Mouse (Mus musculus) MEL (cell line): ENCODE data around the gene Gmppb. TPM values are rescaled to one million over a fixed set of nuclear protein-coding genes. Genes with fewer than 3 reads are reported as not detected.
A peak's percentile ranks its signal among the peaks of the same experiment; 100 is the strongest.

Source experiments
- DNase-seq: peaks from one replicate; pipeline ENCODE4 v3.0.0; 2011; ENCODE audit warnings: low read depth, low spot score
- H3K27ac ChIP-seq: 2 replicates; pipeline ENCODE4 v1.5.1; 2012; ENCODE audit warnings: low read depth, mild to moderate bottlenecking, control low read depth, low read length, moderate library complexity; ENCODE audit not compliant: control insufficient read depth
- H3K27me3 ChIP-seq, 2 experiments: fragments of 150-350 bp in 1 of 2; sonication (generic) in 1 of 2; 2 replicates each; pipeline ENCODE4 v1.6.1; 2012; ENCODE audit warnings: low read length in 2 of 2, mild to moderate bottlenecking in 2 of 2, improper control_type of control experiment in 1 of 2, moderate library complexity in 1 of 2; ENCODE audit not compliant: insufficient read depth in 2 of 2, control insufficient read depth in 1 of 2
- H3K36me3 ChIP-seq, 2 experiments: 2 replicates each; pipeline ENCODE4 v1.6.1; 2012 to 2014; ENCODE audit warnings: low read length in 2 of 2, improper control_type of control experiment in 1 of 2, inconsistent platforms in 1 of 2, mild to moderate bottlenecking in 1 of 2; ENCODE audit not compliant: insufficient read depth in 2 of 2, control insufficient read depth in 1 of 2
- H3K4me1 ChIP-seq, 2 experiments: fragments of 150-350 bp in 1 of 2; sonication (generic) in 1 of 2; 2 replicates each; pipeline ENCODE4 v1.6.1; 2012; ENCODE audit warnings: low read length in 2 of 2, improper control_type of control experiment in 1 of 2, mild to moderate bottlenecking in 1 of 2; ENCODE audit not compliant: insufficient read depth in 2 of 2, control insufficient read depth in 1 of 2
- H3K4me3 ChIP-seq, 2 experiments: fragments of 150-350 bp in 1 of 2; sonication (generic) in 1 of 2; 2 replicates each; pipeline ENCODE4 v1.5.1; 2012; ENCODE audit warnings: low read depth in 2 of 2, low read length in 2 of 2, mild to moderate bottlenecking in 2 of 2, moderate library complexity in 2 of 2, control low read depth in 1 of 2, improper control_type of control experiment in 1 of 2; ENCODE audit not compliant: control insufficient read depth in 1 of 2, insufficient read depth in 1 of 2
- H3K79me2 ChIP-seq: 2 replicates; pipeline ENCODE4 v1.6.1; 2012; ENCODE audit warnings: mild to moderate bottlenecking, low read length, moderate library complexity; ENCODE audit not compliant: control insufficient read depth, poor library complexity, insufficient read depth
- H3K9ac ChIP-seq: 2 replicates; pipeline ENCODE4 v1.6.1; 2012; ENCODE audit warnings: low read depth, mild to moderate bottlenecking, control low read depth, low read length, moderate library complexity; ENCODE audit not compliant: control insufficient read depth, poor library complexity, severe bottlenecking
- H3K9me3 ChIP-seq: fragments of 150-350 bp; sonication (generic); replicated peaks from 2 replicates; pipeline ENCODE4 v1.6.1; 2012; ENCODE audit warnings: mild to moderate bottlenecking, low read length, improper control_type of control experiment, moderate library complexity; ENCODE audit not compliant: insufficient read depth
- CHD1 ChIP-seq: IDR thresholded peaks from 2 replicates; pipeline ENCODE4 v1.6.1; 2012; ENCODE audit warnings: low read depth, mild to moderate bottlenecking, inconsistent platforms, low read length, improper control_type of control experiment
- CTCF ChIP-seq, 3 experiments: IDR thresholded peaks in 2 of 3; conservative IDR thresholded peaks in 1 of 3; 2 replicates each; pipeline ENCODE4 v1.5.1; 2011 to 2012; ENCODE audit warnings: low read length in 3 of 3, low read depth in 2 of 3, mild to moderate bottlenecking in 2 of 3, improper control_type of control experiment in 1 of 3, inconsistent platforms in 1 of 3, mixed read lengths in 1 of 3, moderate library complexity in 1 of 3; ENCODE audit not compliant: control insufficient read depth in 1 of 3, insufficient read depth in 1 of 3, poor library complexity in 1 of 3, severe bottlenecking in 1 of 3
- ELF1 ChIP-seq: IDR thresholded peaks from 2 replicates; pipeline ENCODE4 v1.6.1; 2014; ENCODE audit warnings: low read depth, mild to moderate bottlenecking, inconsistent platforms, low read length, improper control_type of control experiment, moderate library complexity
- ETS1 ChIP-seq: IDR thresholded peaks from 2 replicates; pipeline ENCODE4 v1.6.1; 2012; ENCODE audit warnings: low read depth, mild to moderate bottlenecking, inconsistent platforms, low read length, improper control_type of control experiment, moderate library complexity
- GATA1 ChIP-seq: IDR thresholded peaks from 2 replicates; pipeline ENCODE4 v1.6.1; 2011; ENCODE audit warnings: low read depth, low read length, improper control_type of control experiment
- HCFC1 ChIP-seq: IDR thresholded peaks from 2 replicates; pipeline ENCODE4 v1.6.1; 2012; ENCODE audit warnings: low read depth, mild to moderate bottlenecking, inconsistent platforms, low read length, improper control_type of control experiment, moderate library complexity
- MXI1 ChIP-seq: IDR thresholded peaks from 2 replicates; pipeline ENCODE4 v1.6.1; 2011; ENCODE audit warnings: mild to moderate bottlenecking, low read depth, low read length, improper control_type of control experiment
- MYB ChIP-seq: IDR thresholded peaks from 2 replicates; pipeline ENCODE4 v1.6.1; 2011; ENCODE audit warnings: mild to moderate bottlenecking, low read depth, low read length, improper control_type of control experiment
- MYC ChIP-seq: IDR thresholded peaks from 2 replicates; pipeline ENCODE4 v1.6.1; 2011; ENCODE audit warnings: low read depth, mild to moderate bottlenecking, low read length, improper control_type of control experiment, moderate library complexity
- NELFE ChIP-seq: IDR thresholded peaks from 2 replicates; pipeline ENCODE4 v1.6.1; 2011; ENCODE audit warnings: low read depth, low read length, improper control_type of control experiment
- TBP ChIP-seq: IDR thresholded peaks from 2 replicates; pipeline ENCODE4 v1.8.0; 2011; ENCODE audit warnings: low read depth, low read length, improper control_type of control experiment
- USF1 ChIP-seq: IDR thresholded peaks from 2 replicates; pipeline ENCODE4 v1.6.1; 2014; ENCODE audit warnings: low read depth, mild to moderate bottlenecking, inconsistent platforms, low read length, improper control_type of control experiment, moderate library complexity
- polyA plus RNA-seq, 2 experiments: library from polyadenylated mRNA; stranded (reverse) in 1 of 2; unstranded in 1 of 2; fragments of >175 nt in 1 of 2; fragments of >200 nt in 1 of 2; gene quantifications; 2 replicates each; pipeline versions ENCODE4 v1.2.1 to v1.2.4; 2012; ENCODE audit warnings: low replicate concordance in 2 of 2, low read depth in 1 of 2; ENCODE audit not compliant: insufficient read length in 2 of 2, insufficient read depth in 1 of 2, missing spikeins in 1 of 2
- total RNA-seq: library from RNA; depleted of rRNA; stranded (reverse); fragments of 300-350 nt; gene quantifications from 2 replicates; pipeline ENCODE4 v1.2.3, GENCODE M21; 2012; rRNA removed

Gmppb gene
- total and polyA plus RNA-seq, 3 experiments, result 26.2 to 38.1 TPM; not detected in 1

DNA sequence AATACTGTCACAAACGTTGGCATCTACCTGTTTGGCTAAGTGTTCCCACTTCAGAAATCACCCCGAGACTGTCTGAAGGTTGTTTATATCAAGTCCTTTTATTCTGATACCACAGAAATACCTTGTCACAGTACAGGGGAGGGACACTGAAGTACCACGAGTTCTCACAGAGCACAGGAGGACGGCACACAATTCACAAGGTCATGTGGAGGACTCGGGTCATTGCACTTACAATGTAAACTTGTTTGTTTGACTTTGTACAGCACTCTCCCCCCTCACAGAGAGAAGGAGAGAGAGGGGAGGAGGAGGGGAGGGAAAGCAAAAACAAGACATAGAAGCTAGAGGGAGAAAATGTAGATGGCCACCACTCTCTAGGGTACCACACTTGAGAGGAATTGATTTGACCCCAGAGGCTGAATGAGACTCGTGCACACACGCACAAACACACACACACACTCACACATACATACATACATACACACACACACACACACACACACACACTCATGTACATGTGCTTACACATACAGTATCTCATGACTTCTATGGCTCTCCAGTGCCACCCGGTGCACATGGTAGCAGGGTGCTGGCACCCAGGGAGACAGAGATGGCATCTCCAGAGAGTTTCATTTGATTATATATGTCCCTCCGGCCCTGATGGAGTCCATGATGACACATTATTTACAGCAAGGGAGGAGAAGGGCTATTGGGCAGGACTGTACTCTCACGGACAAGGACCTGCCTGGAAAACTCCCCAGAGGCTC, 47.1 kb downstream of the Gmppb start:
- no peaks in the 10 kb centered on the region for H3K36me3 ChIP-seq
- H3K9ac ChIP-seq, result peak overlapping the region; percentile 34; the same call in 1 of the 2 replicates
- no peak for DNase-seq
- no peaks in the 10 kb centered on the region for H3K27me3 ChIP-seq
- peaks cover 10% of the 10 kb centered on the region for H3K79me2 ChIP-seq
- peaks cover 3 to 10% of the 10 kb centered on the region in 2 experiments; a peak in 3 of 4 replicates for H3K4me1 ChIP-seq
- H3K9me3 ChIP-seq, result no peaks in the 10 kb centered on the region
- TF ChIP-seq GATA1 (no peak), TBP (no peak), ELF1 (no peak), MYC (0 out of 2 replicates have a peak, but pooled peaks have one; percentile 26), CHD1 (no peak), CTCF (IDR thresholded peaks at IDR 0.05 in 2 of 3, conservative IDR thresholded peaks at IDR 0.05 in 1 of 3; ENCODE audit: control insufficient read depth in 1 of 3, insufficient read depth in 1 of 3, low read depth in 2 of 3, low read length in 3 of 3, poor library complexity in 1 of 3, severe bottlenecking in 1 of 3) (peak in 2 of 3 experiments; percentile 7 to 22; a peak in 2 of 6 replicates)
- TF ChIP-seq, all 39 proteins: peak for 2
- Histone ChIP-seq H3K27ac (peak overlapping the region; percentile 30), H3K4me3 (peak overlapping the region; percentile 11 to 30; a peak in 3 of 4 replicates)

DNA sequence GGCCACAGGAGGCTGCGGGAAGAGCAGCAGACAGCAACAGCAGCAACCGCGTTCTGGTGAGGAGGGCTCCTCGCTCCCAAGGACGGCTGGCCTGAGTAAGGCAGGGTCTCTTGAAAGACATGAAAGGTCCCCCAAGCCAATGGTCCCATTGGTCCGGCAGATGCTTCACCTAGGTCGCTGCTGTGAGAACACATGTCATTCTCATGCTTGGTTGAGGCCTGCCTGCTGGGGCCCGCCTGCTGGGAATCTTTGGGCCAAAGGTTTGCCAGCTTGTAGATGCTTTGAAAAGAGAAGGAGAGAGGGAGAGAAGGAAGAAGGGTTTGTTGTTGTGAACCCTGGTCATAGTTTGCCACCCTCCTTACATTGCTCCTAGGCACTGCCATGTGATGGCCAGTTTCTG, 50.6 kb downstream of the Gmppb start:
- DNase-seq, result no peak
- H3K9ac ChIP-seq, result no peak overlapping the region
- H3K27ac ChIP-seq, result no peak overlapping the region

More for the DNA sequence above, 50.6 kb downstream of the Gmppb start:
- peaks cover 3 to 18% of the 10 kb centered on the region in 2 experiments for H3K4me1 ChIP-seq
- H3K79me2 ChIP-seq, result peaks cover 12% of the 10 kb centered on the region
- TF ChIP-seq MXI1, result no peak
- TF ChIP-seq MYB, result no peak
- no peak for TF ChIP-seq ETS1
- no peak for TF ChIP-seq HCFC1
- no peak for TF ChIP-seq NELFE
- no peak for TF ChIP-seq GATA1
- TF ChIP-seq USF1, result no peak
- H3K9me3 ChIP-seq, result no peaks in the 10 kb centered on the region
- no peak overlapping the region for H3K4me3 ChIP-seq
- no peaks in the 10 kb centered on the region for H3K27me3 ChIP-seq
- peaks cover 0 to 9% of the 10 kb centered on the region in 2 experiments; a peak in 2 of 4 replicates for H3K36me3 ChIP-seq

Other genes with a start within 250 kb of the Gmppb start
- gene Rbm6, start 176.0 kb upstream of the Gmppb start, total RNA-seq, result 54.2 and 55.8 TPM in 2 replicates
- gene Rbm6, start 176.0 kb upstream of the Gmppb start, polyA plus RNA-seq, result 100 to 1,000 TPM in 1 of 2 experiments, 10 to 100 TPM in 1; 55.7 to 521 TPM
- gene Mon1a, start 161.1 kb upstream of the Gmppb start, total RNA-seq, result 10.1 and 11.5 TPM in 2 replicates
- gene Mon1a, start 161.1 kb upstream of the Gmppb start, polyA plus RNA-seq, result 10 to 100 TPM in 1 of 2 experiments, not detected in 1; 13.5 TPM
- gene Mst1r, start 142.4 kb upstream of the Gmppb start, total RNA-seq, result 136 and 149 TPM in 2 replicates
- gene Mst1r, start 142.4 kb upstream of the Gmppb start, polyA plus RNA-seq, result 100 to 1,000 TPM in 1 of 2 experiments, not detected in 1; 133 TPM
- gene Actl11, start 120.8 kb upstream of the Gmppb start, total RNA-seq, result not detected in 2 replicates
- not detected for gene Actl11, start 120.8 kb upstream of the Gmppb start, polyA plus RNA-seq
- 0.08 and 0.39 TPM in 2 replicates for gene Camkv, start 113.6 kb upstream of the Gmppb start, total RNA-seq
- under 1 TPM in 1 of 2 experiments, not detected in 1; 0.14 TPM for gene Camkv, start 113.6 kb upstream of the Gmppb start, polyA plus RNA-seq
- gene Traip, start 99.1 kb upstream of the Gmppb start, total RNA-seq, result 37.3 and 43.6 TPM in 2 replicates
- 10 to 100 TPM in 1 of 2 experiments, not detected in 1; 65.2 TPM for gene Traip, start 99.1 kb upstream of the Gmppb start, polyA plus RNA-seq
- gene Uba7, start 73.7 kb upstream of the Gmppb start, total RNA-seq, result 15.8 and 18.1 TPM in 2 replicates
- 10 to 100 TPM in 1 of 2 experiments, not detected in 1; 44.1 TPM for gene Uba7, start 73.7 kb upstream of the Gmppb start, polyA plus RNA-seq
- 0.26 and 0.35 TPM in 2 replicates for gene Gm20661, start 66.2 kb upstream of the Gmppb start, total RNA-seq
- under 1 TPM in 1 of 2 experiments, not detected in 1; 0.85 TPM for gene Gm20661, start 66.2 kb upstream of the Gmppb start, polyA plus RNA-seq
- 54.1 and 65.3 TPM in 2 replicates for gene Inka1, start 63.4 kb upstream of the Gmppb start, total RNA-seq
- gene Inka1, start 63.4 kb upstream of the Gmppb start, polyA plus RNA-seq, result 10 to 100 TPM in 1 of 2 experiments, not detected in 1; 60.7 TPM
- 0.65 and 1.5 TPM in 2 replicates for gene Cdhr4, start 56.7 kb upstream of the Gmppb start, total RNA-seq
- gene Cdhr4, start 56.7 kb upstream of the Gmppb start, polyA plus RNA-seq, result 1 to 10 TPM in 1 of 2 experiments, not detected in 1; 4.4 TPM
- gene Gm20662, start 52.9 kb upstream of the Gmppb start, total RNA-seq, result 0.62 and 0.73 TPM in 2 replicates
- gene Gm20662, start 52.9 kb upstream of the Gmppb start, polyA plus RNA-seq, result 1 to 10 TPM in 1 of 2 experiments, not detected in 1; 1.2 TPM
- gene Ip6k1, start 46.7 kb upstream of the Gmppb start, total RNA-seq, result 35.5 and 37.2 TPM in 2 replicates
- gene Ip6k1, start 46.7 kb upstream of the Gmppb start, polyA plus RNA-seq, result 10 to 100 TPM; 31.8 to 59.1 TPM
- 1.2 and 2.2 TPM in 2 replicates for gene Amigo3, start 3.9 kb downstream of the Gmppb start, total RNA-seq
- 1 to 10 TPM in 1 of 2 experiments, not detected in 1; 3.4 TPM for gene Amigo3, start 3.9 kb downstream of the Gmppb start, polyA plus RNA-seq
- 1.6 and 4.6 TPM in 2 replicates for gene Mst1, start 31.2 kb downstream of the Gmppb start, total RNA-seq
- gene Mst1, start 31.2 kb downstream of the Gmppb start, polyA plus RNA-seq, result 1 to 10 TPM in 1 of 2 experiments, not detected in 1; 10.0 TPM
- 24.9 and 28.5 TPM in 2 replicates for gene Rnf123, start 34.1 kb downstream of the Gmppb start, total RNA-seq
- 10 to 100 TPM in 1 of 2 experiments, not detected in 1; 74.8 TPM for gene Rnf123, start 34.1 kb downstream of the Gmppb start, polyA plus RNA-seq
- 57.5 and 76.1 TPM in 2 replicates for gene Apeh, start 45.4 kb downstream of the Gmppb start, total RNA-seq
- 10 to 100 TPM in 1 of 2 experiments, not detected in 1; 69.0 TPM for gene Apeh, start 45.4 kb downstream of the Gmppb start, polyA plus RNA-seq
- gene Bsn, start 141.1 kb downstream of the Gmppb start, total RNA-seq, result 2.7 and 3.5 TPM in 2 replicates
- 1 to 10 TPM in 1 of 2 experiments, not detected in 1; 5.6 TPM for gene Bsn, start 141.1 kb downstream of the Gmppb start, polyA plus RNA-seq
- gene Dag1, start 214.7 kb downstream of the Gmppb start, total RNA-seq, result 7.8 and 8.1 TPM in 2 replicates
- gene Dag1, start 214.7 kb downstream of the Gmppb start, polyA plus RNA-seq, result 10 to 100 TPM in 1 of 2 experiments, not detected in 1; 27.6 TPM
- gene Nicn1, start 241.2 kb downstream of the Gmppb start, total RNA-seq, result 1.6 and 2.0 TPM in 2 replicates
- gene Nicn1, start 241.2 kb downstream of the Gmppb start, polyA plus RNA-seq, result 1 to 10 TPM in 1 of 2 experiments, not detected in 1; 4.7 TPM
- gene Amt, start 247.6 kb downstream of the Gmppb start, total RNA-seq, result 0.15 and 0.26 TPM in 2 replicates
- gene Amt, start 247.6 kb downstream of the Gmppb start, polyA plus RNA-seq, result under 1 TPM in 1 of 2 experiments, not detected in 1; 0.58 TPM